Mouse (Mus musculus) intestine, embryonic 14.5 days (tissue): ENCODE results near the gene Trmt112. TPM values are rescaled to one million over a fixed set of nuclear protein-coding genes. Genes with fewer than 3 reads are reported as not detected.

Experiments used
- ATAC-seq: fragments of 200-750 bp; cut with Nextera tagmentation; replicated peaks from 2 replicates; pipeline ENCODE4 v1.8.0; 2017; ENCODE audit warnings: low read depth, moderate number of reproducible peaks, moderate TSS enrichment, moderate library complexity; ENCODE audit not compliant: low FRiP score, low TSS enrichment
- DNase-seq: peaks from one replicate; pipeline ENCODE4 v3.0.0-alpha.2; 2018; ENCODE audit warnings: low spot score
- H3K27ac ChIP-seq: fragments of 300-500 bp; sonication (generic); 2 replicates; pipeline ENCODE4 v1.5.1; 2014; ENCODE audit warnings: low read depth, mild to moderate bottlenecking, control low read depth
- H3K27me3 ChIP-seq: fragments of 300-500 bp; sonication (generic); replicated peaks from 2 replicates; pipeline ENCODE4 v1.6.1; 2014; ENCODE audit warnings: low read length, control low read depth; ENCODE audit not compliant: control insufficient read depth, insufficient read depth
- H3K36me3 ChIP-seq: fragments of 300-500 bp; sonication (generic); 2 replicates; pipeline ENCODE4 v1.6.1; 2014; ENCODE audit warnings: low read length, control low read depth; ENCODE audit not compliant: control insufficient read depth, insufficient read depth
- H3K4me1 ChIP-seq: fragments of 300-500 bp; sonication (generic); replicated peaks from 2 replicates; pipeline ENCODE4 v1.6.1; 2014; ENCODE audit warnings: low read length, control low read depth, mixed read lengths; ENCODE audit not compliant: control insufficient read depth, insufficient read depth
- H3K4me2 ChIP-seq: fragments of 300-500 bp; sonication (generic); 2 replicates; pipeline ENCODE4 v1.6.1; 2014; ENCODE audit warnings: low read length
- H3K4me3 ChIP-seq: fragments of 300-500 bp; sonication (generic); 2 replicates; pipeline ENCODE4 v1.5.1; 2014; ENCODE audit warnings: low read depth, low read length, control low read depth, mixed read lengths
- H3K9ac ChIP-seq: fragments of 300-500 bp; sonication (generic); 2 replicates; pipeline ENCODE4 v1.6.1; 2014; ENCODE audit warnings: mild to moderate bottlenecking, low read length
- H3K9me3 ChIP-seq: fragments of 300-500 bp; sonication (generic); 2 replicates; pipeline ENCODE4 v1.6.1; 2016; ENCODE audit warnings: low read length, control low read depth; ENCODE audit not compliant: control insufficient read depth
- WGBS: fragments of 180-500 bp; shearing (Covaris S2); extraction: QIAGEN DNeasy Blood & Tissue Kit; methylation state at CpG from one replicate; pipeline ENCODE4 v1.1.7; 2014; 5-methylcytosine and 5-hydroxymethylcytosine counted together
- microRNA-seq: library from miRNA; unstranded; fragments of <30 nt; microRNA quantifications from one replicate; pipeline ENCODE4, GENCODE M21; 2016
- polyA plus RNA-seq: library from polyadenylated mRNA; unstranded; fragments of >200 nt; fragmentation: Nextera tagmentation; extraction: Ambion mirVana; gene quantifications from 2 replicates; pipeline ENCODE4 v1.2.1, GENCODE M21; 2014

The Trmt112 gene
- polyA plus RNA-seq, 1 experiment from 2014 or later = 136 TPM

DNA sequence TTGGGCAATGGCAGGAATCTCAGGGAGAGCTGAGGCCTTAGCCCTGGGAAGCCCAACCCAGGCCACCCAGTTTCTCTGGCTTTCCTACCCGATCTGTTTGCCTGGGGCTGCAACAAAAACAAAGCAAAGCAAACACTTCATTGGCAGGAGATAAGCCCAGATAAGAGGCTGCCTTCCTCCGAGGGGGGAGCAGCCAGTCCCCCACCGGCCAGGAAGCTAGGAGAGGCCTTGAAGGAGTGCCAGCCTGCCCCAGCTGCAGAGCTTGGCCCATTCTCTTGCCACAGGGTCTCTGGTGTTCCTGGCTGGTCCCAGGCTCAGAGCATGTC lies 43.2 kb downstream of the Trmt112 start:
- peak overlapping the region; percentile 61 for H3K9ac ChIP-seq
- H3K4me1 ChIP-seq = peaks cover 20% of the 10 kb centered on the region
- 17% methylated on average over 3 of the region's 3 CpGs for WGBS
- no peaks in the 10 kb centered on the region for H3K9me3 ChIP-seq
- ATAC-seq (no peak), DNase-seq (no peak)
- peak overlapping the region; percentile 52; the same call in 1 of the 2 replicates for H3K4me3 ChIP-seq
- peak overlapping the region; percentile 94 for H3K4me2 ChIP-seq
- H3K27ac ChIP-seq = peak overlapping the region; percentile 92
- H3K36me3 ChIP-seq = peaks cover 50% of the 10 kb centered on the region
- no peaks in the 10 kb centered on the region for H3K27me3 ChIP-seq

DNA sequence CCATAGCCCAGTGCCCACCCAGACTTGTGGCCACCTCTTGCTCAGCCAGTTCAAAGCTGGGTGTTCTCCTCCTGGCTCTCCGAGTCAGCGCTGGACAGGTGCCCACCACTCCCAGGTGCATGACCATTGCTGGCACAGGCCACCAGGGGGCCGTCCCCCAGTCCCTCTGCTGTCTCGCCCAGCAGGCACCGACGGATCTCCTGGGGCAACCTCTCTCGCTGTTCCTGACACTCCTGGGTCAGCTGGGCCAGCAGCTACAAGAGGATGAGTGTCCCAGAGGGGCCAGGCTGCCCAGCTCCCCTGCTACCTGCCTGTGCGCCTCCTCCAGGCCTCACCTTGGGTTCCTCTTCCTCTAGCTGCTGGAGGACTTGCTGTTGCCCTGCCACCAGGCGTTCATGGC lies 44.5 kb downstream of the Trmt112 start:
- DNase-seq (no peak), ATAC-seq (no peak)
- Histone ChIP-seq H3K4me1 (peaks cover 20% of the 10 kb centered on the region), H3K4me2 (no peak overlapping the region), H3K4me3 (no peak overlapping the region), H3K27ac (no peak overlapping the region), H3K9ac (no peak overlapping the region), H3K36me3 (peaks cover 64% of the 10 kb centered on the region), H3K9me3 (no peaks in the 10 kb centered on the region), H3K27me3 (no peaks in the 10 kb centered on the region)
- WGBS = 49% methylated on average over 8 of the region's 9 CpGs

DNA sequence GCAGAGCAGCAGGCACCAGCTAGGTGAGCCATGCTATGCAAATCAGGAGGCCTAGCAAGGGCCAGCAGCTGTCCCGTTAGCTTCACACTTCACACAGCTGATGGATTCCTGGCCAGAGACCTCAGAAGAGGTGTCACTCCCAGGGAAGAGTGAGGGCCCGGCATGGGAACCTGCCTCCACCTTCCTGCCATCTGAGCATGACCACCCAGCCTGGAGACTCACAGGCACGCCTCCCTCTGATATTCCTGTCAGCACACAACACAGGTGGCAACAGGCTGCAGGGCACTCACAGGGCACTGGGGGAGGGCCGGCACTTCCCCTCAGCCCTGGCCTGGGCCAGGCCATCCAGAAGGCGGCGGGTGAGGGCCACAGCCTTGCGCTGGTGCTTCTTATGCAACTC lies 45.9 kb downstream of the Trmt112 start:
- no peak overlapping the region for H3K4me2 ChIP-seq
- H3K36me3 ChIP-seq = peaks cover 77% of the 10 kb centered on the region
- no peaks in the 10 kb centered on the region for H3K27me3 ChIP-seq
- no peaks in the 10 kb centered on the region for H3K9me3 ChIP-seq
- H3K9ac ChIP-seq = no peak overlapping the region
- ATAC-seq = no peak
- 77% methylated on average over 7 of the region's 7 CpGs for WGBS
- DNase-seq = no peak
- no peak overlapping the region for H3K27ac ChIP-seq
- no peak overlapping the region for H3K4me3 ChIP-seq
- peaks cover 12% of the 10 kb centered on the region for H3K4me1 ChIP-seq

DNA sequence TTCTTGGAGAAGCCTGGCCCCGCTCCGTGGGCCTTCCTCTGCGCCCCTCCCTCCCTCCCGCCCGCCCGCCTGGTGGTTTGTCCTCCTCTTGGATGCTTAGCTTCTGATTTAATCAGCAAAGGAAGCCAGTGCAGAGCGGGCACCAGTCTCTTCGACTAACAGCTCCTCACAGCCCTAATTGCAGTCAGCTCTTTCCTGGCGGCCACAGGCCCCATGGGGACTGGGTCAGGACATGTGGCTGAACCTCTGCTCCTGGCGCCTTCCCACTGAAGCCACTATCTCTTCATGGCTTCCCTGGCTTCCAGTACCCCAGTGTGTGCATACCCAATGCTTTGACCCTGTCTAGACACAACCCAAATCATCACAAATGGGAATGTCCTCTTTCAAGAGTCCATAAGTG lies 47.0 kb downstream of the Trmt112 start:
- H3K27ac ChIP-seq = no peak overlapping the region
- no peak for DNase-seq
- no peaks in the 10 kb centered on the region for H3K27me3 ChIP-seq
- no peak overlapping the region for H3K4me2 ChIP-seq
- H3K36me3 ChIP-seq = peaks cover 88% of the 10 kb centered on the region
- no peak overlapping the region for H3K9ac ChIP-seq
- 84% methylated on average over 10 of the region's 10 CpGs for WGBS
- no peak overlapping the region for H3K4me3 ChIP-seq
- H3K4me1 ChIP-seq = peaks cover 12% of the 10 kb centered on the region
- ATAC-seq = no peak
- H3K9me3 ChIP-seq = no peaks in the 10 kb centered on the region

Small RNAs within 50 kb of the gene (microRNA-seq; reads per million reads assigned to microRNA genes)
- gene Mir6990 = 1.4 reads per million, percentile 16 among the genes with 10 or more reads in this experiment

Other genes starting within 250 kb of the Trmt112 start
- 18.9 and 20.3 TPM in 2 replicates for gene Rps6ka4, start 69.1 kb upstream of the Trmt112 start, polyA plus RNA-seq
- gene Ccdc88b, start 51.5 kb upstream of the Trmt112 start, polyA plus RNA-seq = 0.85 and 1.0 TPM in 2 replicates
- 116 and 139 TPM in 2 replicates for gene Prdx5, start 408 bp downstream of the Trmt112 start, polyA plus RNA-seq
- gene Esrra, start 12.1 kb downstream of the Trmt112 start, polyA plus RNA-seq = 7.5 and 9.9 TPM in 2 replicates
- gene Catsperz, start 15.7 kb downstream of the Trmt112 start, polyA plus RNA-seq = 0.70 and 1.4 TPM in 2 replicates
- gene Kcnk4, start 24.8 kb downstream of the Trmt112 start, polyA plus RNA-seq = 0.22 TPM in 1 of 2 replicates, not detected in the other
- gene Bad, start 32.2 kb downstream of the Trmt112 start, polyA plus RNA-seq = 58.1 and 63.5 TPM in 2 replicates
- gene Gpr137, start 32.8 kb downstream of the Trmt112 start, polyA plus RNA-seq = 20.2 and 21.8 TPM in 2 replicates
- gene Ppp1r14b, start 65.3 kb downstream of the Trmt112 start, polyA plus RNA-seq = 111 and 199 TPM in 2 replicates
- 123 and 138 TPM in 2 replicates for gene Plcb3, start 66.8 kb downstream of the Trmt112 start, polyA plus RNA-seq
- 96.9 and 103 TPM in 2 replicates for gene Fkbp2, start 70.8 kb downstream of the Trmt112 start, polyA plus RNA-seq
- 38.7 and 50.5 TPM in 2 replicates for gene Vegfb, start 78.0 kb downstream of the Trmt112 start, polyA plus RNA-seq
- 23.3 and 25.2 TPM in 2 replicates for gene Dnajc4, start 82.9 kb downstream of the Trmt112 start, polyA plus RNA-seq
- 14.6 and 16.1 TPM in 2 replicates for gene Nudt22, start 86.4 kb downstream of the Trmt112 start, polyA plus RNA-seq
- gene Trpt1, start 86.4 kb downstream of the Trmt112 start, polyA plus RNA-seq = 9.5 and 10.3 TPM in 2 replicates
- gene Fermt3, start 109.8 kb downstream of the Trmt112 start, polyA plus RNA-seq = 7.0 and 7.3 TPM in 2 replicates
- 212 and 227 TPM in 2 replicates for gene Stip1, start 130.3 kb downstream of the Trmt112 start, polyA plus RNA-seq
- gene Macrod1, start 147.1 kb downstream of the Trmt112 start, polyA plus RNA-seq = 7.1 and 8.5 TPM in 2 replicates
- gene Flrt1, start 196.0 kb downstream of the Trmt112 start, polyA plus RNA-seq = 3.6 TPM in 2 replicates